Mouse (Mus musculus) retina, embryonic 14.5 days (tissue): ENCODE measurements around the gene Slc48a1.

Source experiments
- DNase-seq: peaks from one replicate; pipeline ENCODE4 v3.0.0-alpha.2; 2015; ENCODE audit warnings: low spot score

Gene Slc48a1

GRCm38 (mm10) chr15:97807867-97808266 lies 29.5 kb downstream of the Slc48a1 start:
- no peak for DNase-seq

- no peak for DNase-seq
These were observed 30.2 kb downstream of the Slc48a1 start for GRCm38 (mm10) chr15:97808532-97808931.

GRCm38 (mm10) chr15:97809206-97809605 lies 30.9 kb downstream of the Slc48a1 start:
- no peak for DNase-seq

- DNase-seq, result no peak
These were observed 31.6 kb downstream of the Slc48a1 start for GRCm38 (mm10) chr15:97809942-97810341.

- no peak for DNase-seq
These were observed 32.1 kb downstream of the Slc48a1 start for GRCm38 (mm10) chr15:97810399-97810798.

GRCm38 (mm10) chr15:97811307-97811706 lies 33.0 kb downstream of the Slc48a1 start:
- DNase-seq, result no peak

GRCm38 (mm10) chr15:97812126-97812525 lies 33.8 kb downstream of the Slc48a1 start:
- DNase-seq, result no peak

- no peak for DNase-seq
These were observed 34.6 kb downstream of the Slc48a1 start for GRCm38 (mm10) chr15:97812875-97813274.

- DNase-seq, result no peak
These were observed 35.3 kb downstream of the Slc48a1 start for GRCm38 (mm10) chr15:97813452-97814204.

- DNase-seq, result no peak
These were observed 36.4 kb downstream of the Slc48a1 start for GRCm38 (mm10) chr15:97814703-97815102.

GRCm38 (mm10) chr15:97815254-97815653 lies 36.9 kb downstream of the Slc48a1 start:
- no peak for DNase-seq

- DNase-seq, result no peak
These were observed 38.1 kb downstream of the Slc48a1 start for GRCm38 (mm10) chr15:97816199-97816994.

GRCm38 (mm10) chr15:97819937-97820336 lies 41.6 kb downstream of the Slc48a1 start:
- DNase-seq, result no peak

GRCm38 (mm10) chr15:97821321-97821982 lies 43.1 kb downstream of the Slc48a1 start:
- DNase-seq, result no peak

GRCm38 (mm10) chr15:97821983-97822363 lies 43.7 kb downstream of the Slc48a1 start:
- DNase-seq, result no peak

- no peak for DNase-seq
These were observed 44.4 kb downstream of the Slc48a1 start for GRCm38 (mm10) chr15:97822545-97823228.

- DNase-seq, result no peak
These were observed 45.2 kb downstream of the Slc48a1 start for GRCm38 (mm10) chr15:97823479-97823878.

- DNase-seq, result no peak
These were observed 45.7 kb downstream of the Slc48a1 start for GRCm38 (mm10) chr15:97824042-97824441.

GRCm38 (mm10) chr15:97825071-97825940 lies 47.0 kb downstream of the Slc48a1 start:
- peak; percentile 61 for DNase-seq

- peak; percentile 50 for DNase-seq
These were observed 47.7 kb downstream of the Slc48a1 start for GRCm38 (mm10) chr15:97825941-97826587.
